Mouse (Mus musculus) lung, postnatal 25 days (tissue): ENCODE measurements around the gene Rcn3.
A peak's percentile ranks its signal among the peaks of the same experiment; 100 is the strongest.
"Not testable (repeated sequence)": the region's sequence is repeated elsewhere in the genome, so short reads cannot be mapped to it uniquely, and the experiment has no call there.

Experiments
- DNase-seq: peaks from one replicate; pipeline ENCODE4 v3.0.0; 2022; ENCODE audit warnings: low spot score

Gene Rcn3

GRCm38 (mm10) chr7:45098541-45099240 is 6.7 kb upstream of the Rcn3 start:
- no peak for DNase-seq

GRCm38 (mm10) chr7:45097479-45097878 is 5.5 kb upstream of the Rcn3 start:
- DNase-seq = no peak

GRCm38 (mm10) chr7:45095965-45096364 is 3.9 kb upstream of the Rcn3 start:
- DNase-seq = not testable (repeated sequence)

- DNase-seq = peak; percentile 31
Measured at GRCm38 (mm10) chr7:45095367-45095766, 3.3 kb upstream of the Rcn3 start.

- DNase-seq = no peak
Measured at GRCm38 (mm10) chr7:45094121-45094520, 2.1 kb upstream of the Rcn3 start.

GRCm38 (mm10) chr7:45093516-45093905 is 1.5 kb upstream of the Rcn3 start:
- DNase-seq = no peak

- DNase-seq = no peak
Measured at GRCm38 (mm10) chr7:45092828-45093515, 951 bp upstream of the Rcn3 start.

GRCm38 (mm10) chr7:45091001-45091990 is 725 bp downstream of the Rcn3 start:
- DNase-seq = no peak

- DNase-seq = no peak
Measured at GRCm38 (mm10) chr7:45090251-45090977, 1.6 kb downstream of the Rcn3 start.

- DNase-seq = no peak
Measured at GRCm38 (mm10) chr7:45088597-45088996, 3.4 kb downstream of the Rcn3 start.

- DNase-seq = no peak
Measured at GRCm38 (mm10) chr7:45086084-45086483, 5.9 kb downstream of the Rcn3 start.

GRCm38 (mm10) chr7:45083300-45083890 is 8.6 kb downstream of the Rcn3 start:
- DNase-seq = no peak

GRCm38 (mm10) chr7:45082401-45083299 is 9.4 kb downstream of the Rcn3 start:
- DNase-seq = peak; percentile 67

GRCm38 (mm10) chr7:45081016-45081415 is 11.0 kb downstream of the Rcn3 start:
- DNase-seq = no peak

GRCm38 (mm10) chr7:45079856-45080255 is 12.2 kb downstream of the Rcn3 start:
- peak; percentile 92 for DNase-seq

- DNase-seq = peak; percentile 80
Measured at GRCm38 (mm10) chr7:45078513-45078912, 13.5 kb downstream of the Rcn3 start.

- DNase-seq = no peak
Measured at GRCm38 (mm10) chr7:45077829-45078228, 14.2 kb downstream of the Rcn3 start.

- no peak for DNase-seq
Measured at GRCm38 (mm10) chr7:45077322-45077721, 14.7 kb downstream of the Rcn3 start.

- no peak for DNase-seq
Measured at GRCm38 (mm10) chr7:45076501-45076900, 15.5 kb downstream of the Rcn3 start.

GRCm38 (mm10) chr7:45075405-45075804 is 16.6 kb downstream of the Rcn3 start:
- no peak for DNase-seq
